Mouse (Mus musculus) cortical plate, adult 2 months (tissue): ENCODE results near the gene Dnase2b.

Experiments
- CTCF ChIP-seq: fragments of 200-500 bp; IDR thresholded peaks from 2 replicates; pipeline ENCODE4 v1.5.1; 2011; ENCODE audit warnings: mild to moderate bottlenecking, control low read depth, low read length; ENCODE audit not compliant: insufficient read depth; ENCODE audit errors: extremely low read depth
- POLR2A ChIP-seq: fragments of 200-500 bp; IDR thresholded peaks from 2 replicates; pipeline ENCODE4 v1.6.1; 2011; ENCODE audit warnings: mild to moderate bottlenecking, low read length, control low read depth; ENCODE audit not compliant: insufficient read depth; ENCODE audit errors: extremely low read depth

- no peak for TF ChIP-seq CTCF
- no peak for TF ChIP-seq POLR2A
Observed at GRCm38 (mm10) chr3:146628227-146628982, 13.0 kb upstream of the Dnase2b start.
